Mouse (Mus musculus) activated CD4-positive, CD25-positive, alpha-beta regulatory T cell, adult 4 months (primary cell): ENCODE data around the gene Dspp. TPM values are rescaled to one million over a fixed set of nuclear protein-coding genes. Genes with fewer than 3 reads are reported as not detected.

Experiments used
- ATAC-seq: one replicate; pipeline ENCODE4 v1.8.0; 2017
- polyA plus RNA-seq, 2 experiments: library from polyadenylated mRNA; unstranded; fragments of 100-300 nt; shearing (Covaris generic); gene quantifications; one replicate each; pipeline ENCODE4 v1.2.1; 2017

Dspp gene
- polyA plus RNA-seq, result not detected

- ATAC-seq, result no peak
Observed at GRCm38 (mm10) chr5:104170412-104170811, at the start of gene Dspp. Gene Dspp, plus strand, starts transcription at chr5:104170712.

GRCm38 (mm10) chr5:104124016-104124658 lies 46.4 kb upstream of the Dspp start:
- no peak for ATAC-seq

- ATAC-seq, result no peak
Observed at GRCm38 (mm10) chr5:104126561-104127320, 43.8 kb upstream of the Dspp start.

GRCm38 (mm10) chr5:104127351-104127750 lies 43.2 kb upstream of the Dspp start:
- ATAC-seq, result no peak

- no peak for ATAC-seq
Observed at GRCm38 (mm10) chr5:104128281-104129031, 42.1 kb upstream of the Dspp start.

GRCm38 (mm10) chr5:104130891-104131290 lies 39.6 kb upstream of the Dspp start:
- ATAC-seq, result no peak

DNA sequence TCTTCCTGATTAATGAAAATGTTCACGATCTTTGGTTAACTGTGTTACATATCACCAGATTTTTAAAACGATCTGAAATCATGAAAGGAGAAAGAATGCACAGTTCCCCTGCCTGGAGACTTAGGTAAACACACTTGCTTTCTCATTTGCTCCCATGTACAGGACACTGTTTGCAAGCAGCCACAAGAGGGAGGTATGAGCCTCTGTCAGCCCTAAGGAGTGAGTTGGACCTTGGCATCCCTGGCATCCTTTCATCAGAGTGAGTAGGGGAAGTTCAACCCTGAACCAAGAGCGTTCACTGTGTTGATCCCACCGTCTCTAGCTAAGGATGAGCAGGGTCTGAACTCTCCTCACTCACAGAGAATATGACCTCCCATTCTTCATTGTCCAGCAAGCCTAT lies 39.0 kb upstream of the Dspp start:
- no peak for ATAC-seq

GRCm38 (mm10) chr5:104133752-104134151 lies 36.8 kb upstream of the Dspp start:
- ATAC-seq, result no peak

GRCm38 (mm10) chr5:104137920-104138541 lies 32.5 kb upstream of the Dspp start:
- ATAC-seq, result no peak

- no peak for ATAC-seq
Observed at GRCm38 (mm10) chr5:104141067-104141466, 29.4 kb upstream of the Dspp start.

DNA sequence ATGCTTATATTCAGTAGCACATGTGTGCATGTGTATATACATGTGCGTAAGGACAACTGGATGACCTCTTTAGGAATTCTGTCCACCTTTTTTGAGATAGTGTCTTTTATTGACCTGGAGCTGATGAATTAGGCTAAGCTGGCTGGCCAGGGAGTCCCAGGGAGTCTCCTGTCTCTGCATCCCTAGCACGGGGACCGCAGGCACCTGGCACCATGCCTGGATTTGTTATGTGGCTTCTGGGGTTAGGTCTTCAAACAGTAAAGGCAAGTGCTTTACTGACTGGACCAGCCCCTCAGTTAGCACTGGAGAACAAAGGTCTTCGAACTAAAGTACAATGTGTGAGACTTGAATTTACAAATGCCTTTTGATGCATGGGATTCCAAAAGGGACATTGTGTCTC lies 26.5 kb upstream of the Dspp start:
- ATAC-seq, result no peak

GRCm38 (mm10) chr5:104149349-104149748 lies 21.2 kb upstream of the Dspp start:
- no peak for ATAC-seq

- no peak for ATAC-seq
Observed at GRCm38 (mm10) chr5:104150196-104150595, 20.3 kb upstream of the Dspp start.

- no peak for ATAC-seq
Observed at GRCm38 (mm10) chr5:104157701-104158100, 12.8 kb upstream of the Dspp start.

DNA sequence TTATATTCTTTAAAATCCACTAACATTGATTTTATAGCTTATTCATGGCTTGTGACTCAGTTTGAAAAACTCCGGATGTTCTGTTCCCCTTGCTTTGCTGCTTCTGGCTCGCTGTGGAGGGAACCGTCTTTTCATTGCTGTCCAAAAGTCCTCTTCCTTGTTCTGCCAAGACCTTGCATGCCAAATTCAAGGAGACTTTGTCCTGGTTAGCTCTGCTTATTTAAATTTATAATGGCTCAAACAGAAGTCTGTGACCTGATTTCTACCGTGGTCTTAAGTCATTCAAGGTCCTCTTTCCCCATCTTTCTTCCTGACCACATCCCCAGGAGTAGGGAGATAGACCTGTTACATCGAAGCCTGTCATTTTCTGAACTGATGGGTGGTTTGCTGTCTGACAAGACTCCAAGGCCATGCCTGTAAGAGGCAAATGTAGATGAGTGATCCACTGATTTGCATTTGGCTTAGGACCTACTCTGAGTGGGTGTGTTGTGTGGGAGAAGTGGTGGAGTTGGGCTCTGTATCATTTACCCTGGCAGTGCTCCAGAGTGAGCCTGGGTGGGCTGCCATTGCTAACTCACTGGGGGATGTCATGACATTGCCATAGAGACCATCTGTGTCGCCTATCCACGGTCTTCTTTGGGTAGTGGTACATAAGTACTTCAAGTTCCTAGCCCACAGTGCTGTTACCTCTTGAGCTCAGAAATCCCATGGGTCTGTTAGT lies 12.0 kb upstream of the Dspp start:
- no peak for ATAC-seq

DNA sequence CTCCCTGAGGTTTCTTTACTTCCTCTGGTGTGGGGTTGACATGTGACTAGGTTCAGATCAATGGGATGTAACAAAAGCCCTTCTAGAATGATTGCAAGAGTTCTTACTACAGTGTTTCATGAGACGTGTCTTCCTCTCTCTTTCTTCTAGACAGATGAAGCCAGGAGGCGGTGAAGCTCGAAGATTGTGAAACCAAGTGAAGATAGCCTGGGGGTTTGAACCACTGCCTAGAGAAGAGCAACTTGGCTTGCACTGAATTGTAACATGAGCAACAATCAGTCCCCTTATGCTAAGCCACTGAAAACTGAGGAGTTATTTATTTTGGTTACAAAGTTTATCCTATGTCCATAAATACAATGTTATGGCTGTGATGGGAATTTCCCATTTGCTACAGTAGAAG lies 9.9 kb upstream of the Dspp start:
- ATAC-seq, result no peak

DNA sequence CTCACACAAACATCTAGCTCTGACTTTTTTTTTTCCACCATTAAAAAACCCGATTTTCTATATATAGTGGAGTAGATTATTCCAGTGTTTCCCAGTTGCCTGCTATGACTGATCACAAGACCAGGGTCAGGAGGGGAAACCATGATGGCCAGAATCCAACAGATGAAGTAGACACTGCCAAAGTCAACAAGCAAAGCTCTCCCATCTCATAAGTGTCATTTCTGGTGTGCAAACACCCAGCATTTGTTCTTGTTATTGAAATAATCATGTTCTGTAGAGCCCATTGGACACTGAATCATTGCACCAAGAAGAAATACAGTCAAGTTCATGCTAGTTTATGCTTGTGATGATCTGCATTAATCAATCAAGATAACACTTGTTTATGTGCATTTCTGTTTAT lies 9.1 kb upstream of the Dspp start:
- ATAC-seq, result no peak

GRCm38 (mm10) chr5:104163536-104163935 lies 7.0 kb upstream of the Dspp start:
- no peak for ATAC-seq

- ATAC-seq, result no peak
Observed at GRCm38 (mm10) chr5:104173094-104173493, 2.6 kb downstream of the Dspp start.

GRCm38 (mm10) chr5:104183743-104184142 lies 13.2 kb downstream of the Dspp start:
- no peak for ATAC-seq

GRCm38 (mm10) chr5:104187281-104187680 lies 16.8 kb downstream of the Dspp start:
- ATAC-seq, result no peak

DNA sequence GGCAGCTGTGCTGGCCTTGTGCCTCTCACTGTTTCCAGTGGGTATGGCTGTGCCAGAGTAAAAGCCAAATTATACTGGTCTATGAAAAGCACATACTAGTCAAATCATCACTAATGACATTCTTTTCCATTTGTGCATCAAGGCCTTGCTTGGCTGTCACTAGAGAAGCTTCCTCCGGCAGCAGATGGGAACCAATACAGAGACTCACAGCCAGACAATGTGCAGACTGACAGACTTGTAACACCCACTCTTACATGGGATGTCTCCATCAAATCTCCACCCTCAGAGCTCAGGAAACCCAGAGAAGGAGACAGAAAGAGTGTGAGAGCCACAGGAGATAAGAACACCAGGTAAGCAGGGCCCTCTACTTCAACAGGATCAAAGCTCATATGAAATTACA lies 24.6 kb downstream of the Dspp start:
- ATAC-seq, result no peak
